Mouse (Mus musculus) skeletal muscle tissue, adult 2 months (tissue): ENCODE measurements around the gene Rfwd3.
"Not testable (repeated sequence)": the region's sequence is repeated elsewhere in the genome, so short reads cannot be mapped to it uniquely, and the experiment has no call there.

Source experiments
- DNase-seq: peaks from one replicate; pipeline ENCODE4 v3.0.0-alpha.2; 2012; ENCODE audit warnings: low read depth, low spot score

The Rfwd3 gene

DNA sequence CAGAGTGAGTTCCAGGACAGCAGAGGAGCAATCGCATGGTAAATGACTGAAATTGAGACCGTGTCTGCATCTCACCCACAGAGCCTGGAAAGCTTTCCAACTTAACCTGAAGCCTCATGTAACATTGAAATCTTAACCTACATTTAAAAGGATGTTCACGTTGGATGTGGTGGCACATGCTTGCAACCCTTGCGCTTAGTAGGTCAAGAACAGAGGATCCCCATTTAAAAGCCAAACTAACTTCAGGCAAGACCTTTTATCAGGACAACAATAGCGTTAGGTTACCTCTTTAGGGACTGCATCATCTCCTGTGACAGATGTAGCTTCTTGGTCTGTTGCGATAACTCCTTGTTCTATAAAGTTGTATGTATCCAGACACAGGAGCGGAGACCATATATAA, 9.4 kb downstream of the Rfwd3 start:
- no peak for DNase-seq

DNA sequence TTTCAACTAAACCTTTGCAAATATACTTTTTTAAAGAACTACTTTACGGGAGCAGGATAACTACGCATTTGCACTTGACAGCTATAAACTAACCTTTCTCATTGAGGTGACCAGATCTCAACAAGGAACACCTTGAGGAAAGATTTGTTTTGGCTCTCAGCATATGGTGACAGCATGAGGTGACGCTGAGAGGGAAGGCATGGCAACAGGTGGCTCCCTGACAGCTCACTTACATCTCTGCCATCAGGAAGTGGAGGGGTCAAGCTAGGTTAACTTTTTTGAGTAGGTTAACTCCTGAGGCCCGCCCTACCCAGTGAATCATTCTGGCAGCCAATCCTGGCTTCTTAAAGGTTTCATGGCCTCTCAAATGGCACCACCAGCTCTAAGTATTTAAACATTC, 14.4 kb downstream of the Rfwd3 start:
- DNase-seq = no peak

DNA sequence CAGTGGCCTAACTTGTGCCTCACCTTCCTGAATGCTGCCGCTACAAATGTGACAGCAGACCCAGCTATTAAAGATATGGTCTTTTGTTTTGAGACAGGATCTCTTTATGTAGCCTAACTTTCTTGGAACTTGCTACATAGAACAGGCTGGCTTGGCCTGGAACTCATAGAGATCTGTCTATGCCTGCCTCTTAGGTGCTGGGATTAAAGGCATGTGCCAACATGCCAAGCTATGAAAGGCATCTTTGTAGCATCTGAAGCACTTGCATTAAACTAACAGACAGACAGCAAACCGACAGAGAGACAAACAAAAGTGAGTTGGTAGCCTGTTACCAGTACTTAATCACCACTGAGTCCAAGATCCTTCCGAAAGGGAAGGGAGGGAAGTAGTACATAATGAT, 17.9 kb downstream of the Rfwd3 start:
- DNase-seq = no peak

DNA sequence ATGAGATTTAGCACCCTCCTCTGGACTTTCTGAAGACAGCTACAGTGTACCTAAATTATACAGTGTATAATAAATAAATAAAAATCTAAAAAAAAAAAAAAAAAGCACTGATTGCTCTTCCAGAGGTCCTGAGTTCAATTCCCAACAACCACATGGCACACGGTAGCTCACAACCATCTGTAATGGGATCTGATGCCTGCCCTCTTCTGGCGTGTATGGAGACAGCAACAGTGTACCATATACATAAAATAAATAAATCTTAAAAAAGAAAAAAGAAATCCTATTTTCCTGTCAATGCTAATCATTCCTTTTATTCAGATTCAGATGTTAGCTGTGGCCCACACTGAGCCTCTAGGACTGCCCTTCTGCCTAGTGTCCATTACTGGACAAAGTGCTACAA, 31.7 kb downstream of the Rfwd3 start:
- DNase-seq = no peak

DNA sequence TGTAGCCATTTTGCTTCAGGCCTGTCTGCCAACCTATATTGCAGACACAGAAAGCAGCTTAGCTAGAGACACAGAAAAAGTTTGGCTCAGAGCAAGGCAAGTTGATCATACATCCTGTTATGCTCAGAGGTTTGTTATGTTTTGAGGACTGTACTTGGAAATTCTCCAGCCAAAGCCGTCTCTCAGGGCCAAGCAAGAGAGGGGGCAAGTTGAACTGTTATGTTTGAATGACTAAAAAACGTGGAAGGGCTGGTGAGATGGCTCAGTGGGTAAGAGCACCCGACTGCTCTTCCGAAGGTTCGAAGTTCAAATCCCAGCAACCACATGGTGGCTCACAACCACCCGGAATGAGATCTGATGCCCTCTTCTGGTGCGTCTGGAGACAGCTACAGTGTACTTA, 33.9 kb downstream of the Rfwd3 start:
- not testable (repeated sequence) for DNase-seq

DNA sequence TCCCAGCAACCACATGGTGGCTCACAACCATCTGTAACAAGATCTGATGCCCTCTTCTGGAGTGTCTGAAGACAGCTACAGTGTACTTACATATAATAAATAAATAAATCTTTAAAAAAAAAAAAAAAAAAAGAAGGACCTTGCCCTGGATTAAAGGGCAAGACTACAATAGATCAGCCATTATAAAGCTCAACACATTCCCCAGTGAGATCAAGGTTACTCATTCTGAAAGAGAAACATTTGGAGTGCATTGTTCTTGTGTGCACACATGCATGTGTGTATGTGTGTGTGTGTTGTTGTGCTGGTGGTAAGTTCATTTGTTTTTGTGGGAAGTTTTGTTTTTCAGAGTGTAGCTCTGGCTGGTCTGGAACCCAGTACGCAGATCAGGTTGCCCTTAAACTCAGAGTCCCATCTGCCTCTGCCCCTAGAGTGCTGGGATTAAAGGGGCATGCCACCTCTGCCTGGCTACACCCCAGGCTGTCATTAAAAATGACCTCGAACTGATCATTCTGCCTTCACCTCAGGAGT, 35.3 kb downstream of the Rfwd3 start:
- DNase-seq = no peak

DNA sequence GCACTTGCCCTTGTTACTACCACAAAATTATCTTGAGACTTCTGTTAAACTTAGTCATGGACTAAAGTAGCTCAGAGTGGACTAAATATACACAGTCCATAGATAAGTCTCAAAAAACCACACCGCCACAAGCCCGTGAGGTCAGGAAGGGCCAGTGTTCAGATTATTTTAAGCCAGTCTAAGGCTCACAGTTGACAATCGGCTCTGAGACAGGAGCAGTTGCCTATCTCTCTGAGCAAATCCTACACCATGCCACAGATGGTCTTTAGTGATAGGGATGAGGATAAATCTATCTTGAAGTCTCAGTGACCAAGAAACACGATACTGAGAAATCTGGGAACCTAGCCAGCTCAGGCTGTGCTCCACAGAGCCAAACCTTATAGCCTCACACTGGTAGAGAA, 38.0 kb downstream of the Rfwd3 start:
- DNase-seq = no peak

DNA sequence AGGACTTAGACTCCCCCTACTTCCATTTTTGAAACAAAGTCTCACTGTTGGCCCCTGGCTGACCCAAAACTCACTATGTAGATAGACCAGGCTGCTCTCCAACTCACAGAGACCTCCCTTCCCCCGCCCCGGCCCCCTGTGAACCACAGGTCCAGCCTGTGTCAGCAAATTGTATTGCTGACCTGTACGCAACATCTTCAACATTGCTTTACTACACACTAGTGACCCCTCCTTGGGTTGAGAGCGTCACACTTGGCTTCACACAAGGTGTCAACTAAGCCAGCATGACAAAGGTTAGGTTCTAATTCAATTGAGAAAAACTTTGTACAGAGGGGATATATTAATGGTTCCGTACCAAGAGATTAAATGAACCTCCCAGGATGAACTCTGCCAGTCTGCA, 39.8 kb downstream of the Rfwd3 start:
- DNase-seq = no peak

DNA sequence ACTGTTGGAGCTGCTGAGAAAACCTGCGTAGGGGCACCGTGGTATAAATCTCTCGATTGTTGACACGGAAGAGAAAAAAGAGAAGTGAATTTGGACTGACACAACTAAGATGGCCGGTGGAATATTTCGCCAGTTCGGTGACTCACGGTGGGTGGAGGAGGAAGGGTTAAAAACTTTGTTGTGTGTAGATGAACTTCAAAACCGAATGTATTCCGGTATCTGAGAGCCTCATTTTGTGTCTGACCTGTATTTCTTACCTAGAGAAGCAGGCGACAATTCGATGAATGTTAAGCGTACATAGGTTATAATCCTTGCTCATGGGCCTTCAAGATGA, 40.6 kb downstream of the Rfwd3 start:
- no peak for DNase-seq

DNA sequence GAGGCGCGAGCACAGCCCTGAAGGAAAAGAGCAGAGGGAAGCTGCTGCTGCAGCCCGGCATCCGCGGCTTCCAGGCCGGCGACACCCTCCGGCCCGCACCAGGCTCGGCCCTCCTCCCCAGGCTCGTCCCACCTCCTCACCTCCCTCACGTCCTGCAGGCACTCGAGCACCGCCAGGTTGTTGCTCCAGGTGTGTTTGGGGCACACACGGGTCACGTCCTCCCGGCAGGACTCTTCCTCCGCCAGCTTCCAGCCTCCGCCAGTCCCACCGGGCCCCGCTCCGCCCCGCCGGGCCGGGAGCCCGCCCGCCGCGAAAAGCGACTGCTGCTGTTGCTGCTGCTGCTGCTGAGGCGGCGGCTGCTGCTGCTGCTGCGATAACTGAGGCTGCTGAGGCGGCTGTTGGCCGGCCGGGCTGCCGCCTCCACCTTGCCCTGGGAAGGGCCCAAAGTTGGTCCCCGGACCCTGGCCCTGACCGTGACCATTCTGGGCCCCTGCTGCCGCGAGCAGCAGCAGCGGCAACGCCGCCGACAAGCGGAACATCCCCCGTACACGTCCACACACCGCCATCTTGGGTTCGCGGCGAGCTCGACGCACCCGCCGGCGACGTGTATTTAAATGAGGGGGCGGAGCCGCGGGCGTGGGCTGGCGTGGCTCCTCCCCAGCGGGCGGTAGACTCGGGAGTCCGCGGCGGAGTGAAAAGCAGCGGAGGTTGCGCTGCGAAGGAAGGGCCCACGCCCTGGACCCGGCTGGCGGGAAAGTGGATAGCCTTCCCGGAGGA, 41.2 kb downstream of the Rfwd3 start, which contains the start of gene Glg1:
Glg1 (minus strand) TSS at position 586 of the 777 bp plus-strand sequence.
- peak; percentile 87 for DNase-seq

DNA sequence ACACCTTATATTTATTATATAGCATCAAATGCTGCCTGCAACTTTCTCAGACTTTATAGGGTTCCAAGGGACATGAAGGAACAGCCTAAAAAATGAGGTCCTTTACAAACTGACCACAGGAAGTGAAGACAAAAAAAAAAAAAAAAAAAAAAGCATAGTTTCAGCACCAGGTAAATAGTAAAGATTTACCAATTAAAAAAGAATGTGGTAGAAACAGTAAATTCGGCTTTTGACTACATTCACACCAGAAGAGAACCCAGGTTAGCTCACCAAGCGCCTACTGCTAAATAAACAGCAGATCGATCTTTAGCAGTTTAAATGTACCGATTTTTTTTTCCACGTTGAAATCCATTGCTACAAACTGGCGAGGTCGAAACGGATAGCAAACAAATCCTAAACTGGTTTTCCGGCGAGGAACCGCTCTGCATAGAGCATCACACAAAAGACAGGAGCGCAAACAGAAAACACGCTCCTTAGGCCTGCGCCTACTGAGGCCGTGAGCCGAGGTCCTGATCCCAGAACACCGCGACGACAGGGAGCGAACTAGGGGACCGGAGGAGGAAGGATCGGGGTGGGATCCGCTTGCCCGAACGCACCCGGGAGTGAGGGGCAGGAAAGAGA, 41.9 kb downstream of the Rfwd3 start:
- DNase-seq = no peak

DNA sequence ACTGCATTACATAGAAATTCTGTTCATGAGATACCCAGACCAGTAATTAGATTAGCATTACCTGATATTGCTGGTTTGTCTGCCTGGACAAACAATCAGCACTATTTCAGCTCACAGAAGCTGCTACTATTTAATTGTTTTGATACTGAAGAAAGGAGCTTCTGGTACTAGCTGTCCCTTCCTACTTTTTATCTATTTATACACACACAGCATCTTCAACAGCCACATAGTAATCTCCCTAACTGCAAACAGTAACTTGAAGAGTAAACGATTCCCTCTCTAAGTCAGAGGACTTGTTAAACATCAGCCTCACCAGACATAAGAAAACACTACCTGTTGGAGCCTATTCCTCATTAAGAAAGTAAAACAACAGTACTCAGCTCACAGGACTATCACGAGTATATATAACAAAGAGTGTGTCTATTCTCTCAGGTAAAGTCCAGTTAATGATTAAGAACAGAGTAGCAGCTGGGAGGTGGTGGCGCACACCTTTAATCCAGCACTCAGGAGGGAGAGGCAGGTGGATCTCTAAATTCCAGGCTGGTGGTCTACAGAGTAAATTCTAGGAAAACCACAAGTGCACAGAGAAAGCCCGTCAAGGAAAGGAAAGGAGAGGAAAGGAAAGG, 47.4 kb downstream of the Rfwd3 start:
- DNase-seq = no peak

DNA sequence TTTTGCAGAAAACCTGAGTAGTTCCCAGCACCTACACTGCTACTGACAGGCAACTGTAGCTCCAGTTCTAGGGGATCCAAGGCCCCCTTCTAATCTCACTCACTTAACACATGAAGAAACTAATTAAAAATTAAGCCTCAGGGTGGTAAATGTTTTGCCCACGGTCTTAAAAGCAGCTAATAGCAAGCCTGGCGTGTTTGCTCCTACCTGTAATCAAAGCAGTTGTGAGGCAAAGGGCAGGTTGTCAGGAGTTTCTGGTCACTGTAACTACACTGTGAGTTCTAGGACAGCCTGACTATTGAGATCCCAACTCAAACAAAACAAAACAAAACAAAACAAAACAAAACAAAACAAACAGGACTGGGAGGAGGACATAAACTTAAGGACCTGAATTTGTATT, 49.9 kb downstream of the Rfwd3 start:
- DNase-seq = no peak

DNA sequence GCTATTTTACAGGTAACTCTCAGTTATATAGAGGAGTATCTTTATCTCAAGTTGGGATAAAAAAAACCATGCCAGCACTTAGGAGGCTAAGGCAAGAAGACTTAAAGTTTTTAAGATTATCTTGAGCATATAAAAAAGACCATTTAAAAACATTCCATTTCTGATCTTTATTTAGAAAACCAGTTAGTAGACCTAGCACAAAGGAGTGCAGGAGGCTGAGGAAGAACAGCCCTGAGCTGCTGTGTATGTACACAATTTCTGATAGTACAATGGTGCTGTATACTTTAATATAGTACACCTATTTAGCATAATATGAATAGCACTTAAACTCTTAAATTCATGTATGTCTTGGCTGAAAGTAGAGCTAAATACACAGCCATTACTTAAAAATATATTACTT, 51.9 kb downstream of the Rfwd3 start:
- DNase-seq = no peak

DNA sequence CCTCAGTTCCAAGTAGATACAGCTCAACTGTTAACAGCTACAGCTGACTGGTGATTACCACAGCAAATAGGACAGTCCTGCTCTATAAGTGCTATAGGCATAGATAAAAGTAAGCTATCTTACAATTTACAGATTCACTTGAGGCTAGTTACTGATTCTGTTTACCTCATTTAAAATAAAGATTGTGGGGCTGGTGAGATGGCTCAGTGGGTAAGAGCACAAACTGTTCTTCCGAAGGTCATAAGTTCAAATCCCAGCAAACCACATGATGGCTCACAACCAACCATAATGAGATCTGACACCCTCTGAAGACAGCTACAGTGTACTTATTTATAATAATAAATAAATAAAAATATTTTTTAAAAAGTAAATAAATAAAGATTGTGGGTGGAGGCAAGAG, 53.2 kb downstream of the Rfwd3 start:
- not testable (repeated sequence) for DNase-seq

DNA sequence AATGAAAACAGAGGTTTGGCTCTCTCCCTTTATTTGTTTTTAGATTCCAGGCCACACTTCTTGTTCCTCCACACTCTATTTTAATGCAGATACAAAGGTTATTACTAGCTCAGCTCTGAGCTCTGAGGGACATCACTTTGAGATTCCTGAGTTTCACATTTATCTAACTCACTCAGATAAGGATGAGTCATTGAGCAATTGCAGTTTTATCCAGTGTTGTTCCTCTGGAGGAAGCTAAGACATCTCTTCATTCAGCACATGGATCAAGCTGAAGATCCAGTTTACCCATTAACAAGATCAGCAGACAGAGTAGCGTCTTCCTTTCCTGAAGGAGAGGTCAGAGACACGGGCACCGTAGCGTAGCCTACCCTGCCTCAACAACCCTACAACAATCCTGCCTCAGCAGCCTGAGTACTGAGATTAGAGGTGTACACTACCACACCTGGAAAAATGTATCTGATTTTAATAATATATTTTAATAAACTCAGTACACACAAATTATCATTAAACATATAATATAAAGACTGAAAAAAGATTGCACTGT, 53.7 kb downstream of the Rfwd3 start:
- DNase-seq = no peak

DNA sequence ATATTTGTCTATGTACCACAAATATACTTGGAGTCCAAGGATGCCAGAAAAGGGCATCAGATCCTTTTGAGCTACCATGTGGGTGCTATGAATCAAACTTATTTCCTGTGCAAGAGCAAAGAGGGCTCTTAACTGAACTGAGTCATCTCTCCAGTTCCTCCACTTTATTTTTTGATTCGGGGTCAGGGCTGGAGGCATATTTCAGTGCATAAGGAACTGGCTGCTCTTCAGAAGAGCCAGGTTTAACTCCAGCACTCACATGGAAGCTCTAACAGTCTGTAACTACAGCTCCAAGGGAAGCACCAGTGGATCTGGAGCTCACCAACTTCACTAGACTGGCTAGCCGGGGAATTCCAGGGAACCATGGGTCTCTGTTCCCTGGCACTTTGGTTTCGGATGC, 62.7 kb downstream of the Rfwd3 start:
- no peak for DNase-seq

DNA sequence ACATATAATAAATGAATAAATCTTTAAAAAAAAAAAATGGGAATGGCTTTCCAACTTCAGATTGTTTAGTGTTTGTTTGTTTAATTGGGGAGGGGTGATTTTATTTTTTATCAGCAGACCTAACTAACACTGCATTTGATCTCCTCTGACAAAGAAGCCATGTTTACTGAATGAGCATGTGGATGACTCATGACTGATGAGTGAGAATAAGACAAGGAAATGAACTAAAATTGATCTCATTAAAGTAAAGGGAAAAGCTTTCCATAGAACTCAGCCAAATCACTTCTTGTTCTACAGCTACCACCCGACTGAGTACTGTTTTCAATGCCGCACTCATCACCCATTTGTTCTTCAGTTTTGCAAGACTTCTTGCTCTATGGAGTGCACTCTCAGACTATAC, 66.3 kb downstream of the Rfwd3 start:
- DNase-seq = no peak

DNA sequence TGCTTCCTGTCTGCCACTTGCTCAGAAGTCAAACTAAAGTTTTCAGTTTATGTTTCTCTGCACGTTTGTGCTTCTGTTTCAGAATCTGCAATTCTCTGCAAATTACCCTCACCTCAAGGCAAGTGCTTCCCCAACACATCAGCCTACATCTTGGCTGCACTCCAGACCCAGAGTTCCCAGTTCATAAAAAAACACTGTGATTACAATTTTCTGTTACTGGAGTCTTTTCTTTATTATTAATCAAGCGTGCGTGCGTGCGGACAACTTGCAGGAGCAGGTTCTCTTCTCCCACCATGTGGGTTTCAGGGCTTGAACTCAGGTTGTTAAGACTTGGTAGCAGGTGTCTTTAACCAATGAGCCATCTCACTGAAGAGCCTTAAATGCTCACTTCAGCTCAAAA, 75.9 kb downstream of the Rfwd3 start:
- DNase-seq = no peak
